Comparison of ENCODE assay signal across 15 mouse cellular contexts in the genomic region with DNA sequence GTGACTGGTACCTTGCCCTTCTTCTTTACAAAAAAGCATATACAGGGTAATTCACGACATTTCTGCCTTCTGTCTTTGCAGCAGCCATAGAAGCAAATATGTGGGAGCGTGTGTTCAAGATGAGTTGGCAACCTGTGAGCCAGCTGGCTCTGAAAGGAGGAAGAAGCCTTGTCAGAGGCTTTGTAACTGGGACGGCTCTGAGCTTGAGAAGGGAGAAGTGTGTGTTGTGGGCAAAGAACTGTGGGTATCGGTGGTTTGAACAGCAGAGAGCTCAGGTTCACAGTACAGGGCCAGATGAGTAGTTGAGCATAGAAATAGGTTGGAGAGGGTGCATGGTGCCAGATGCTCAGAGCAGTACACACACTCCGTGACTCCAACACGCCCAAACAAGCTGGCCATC. TPM values are rescaled to one million over a fixed set of nuclear protein-coding genes. Genes with fewer than 3 reads are reported as not detected.
DNase-seq lines count a peak whose midpoint lies in the region; TF ChIP-seq lines count a peak whose summit lies in the region.
"Had no signal": no experiment of that assay in that cellular context is flagged by ENCODE, and none has a peak within 500 bp of the region (broad histone marks: within the 10 kb centered on the region; RNA-seq: fewer than 3 reads in every experiment).

No protein-coding gene starts in this region.

- H3K4me1 ChIP-seq in olfactory bulb, adult 2 months (ENCODE audit: control insufficient read depth, insufficient read depth, low read length): peaks cover 12% of the 10 kb centered on the region

- no peak for TF ChIP-seq POLR2A in olfactory bulb, adult 2 months (IDR thresholded peaks at IDR 0.05; ENCODE audit: insufficient read depth, low read depth, low read length)

- H3K4me3 ChIP-seq in olfactory bulb, adult 2 months (ENCODE audit: insufficient read depth, low read depth, low read length): no peak overlapping the region
- H3K4me3 ChIP-seq: limb, embryonic 12.5 days; lung, embryonic 15.5 days had no signal

- TF ChIP-seq CTCF in olfactory bulb, adult 2 months (IDR thresholded peaks at IDR 0.05; ENCODE audit: insufficient read depth, low read depth, low read length): no peak

- WGBS in olfactory bulb, adult 2 months: 38% methylated on average over 6 of the region's 6 CpGs

- DNase-seq in cerebellum, postnatal 25 days: peak; percentile 54
- DNase-seq in cerebellum, postnatal 4 days (ENCODE audit: low spot score in 2 of 2): no peak
- peak; percentile 69 for DNase-seq in layer of hippocampus, adult 9-11 months
- no peak for DNase-seq in layer of hippocampus, adult 9-10 months (ENCODE audit: low spot score)
- DNase-seq in brain, adult 2 months (ENCODE audit: low read depth, low spot score): peak; percentile 90
- DNase-seq in adipocyte (ENCODE audit: low spot score): no peak
- no peak for DNase-seq in kidney, postnatal 14 days
- DNase-seq: adrenal gland, postnatal 36 days; gastrocnemius, postnatal 25 days; heart, postnatal 4 days; kidney, adult 9 months had no signal

- peak overlapping the region; percentile 10; the same call in 1 of the 2 replicates for H3K27ac ChIP-seq in olfactory bulb, adult 2 months (ENCODE audit: insufficient read depth, low read depth, low read length)
- H3K27ac ChIP-seq: limb, embryonic 12.5 days; lung, embryonic 15.5 days had no signal

RNA-seq across cellular contexts. Expression of a gene that starts 16.9 kb away (rescaled TPM):
- not detected in 2 replicates for polyA plus RNA-seq in olfactory bulb, adult 2 months (2012; ENCODE audit: insufficient read depth, insufficient read length, low replicate concordance, missing spikeins)

RNA-seq across cellular contexts. Expression of a gene that starts 17.0 kb away (rescaled TPM):
- not detected in 2 replicates for polyA plus RNA-seq in olfactory bulb, adult 2 months (2012; ENCODE audit: insufficient read depth, insufficient read length, low replicate concordance, missing spikeins)
- polyA plus RNA-seq: embryonic facial prominence, embryonic 11.5 days; limb, embryonic 12.5 days; lung, embryonic 15.5 days had no signal

RNA-seq across cellular contexts. Expression of a gene that starts 22.1 kb away (rescaled TPM):
- polyA plus RNA-seq in olfactory bulb, adult 2 months (2012; ENCODE audit: insufficient read depth, insufficient read length, low replicate concordance, missing spikeins): 232 TPM in 1 of 2 replicates, not detected in the other

RNA-seq across cellular contexts. Expression of a gene that starts 26.7 kb away (rescaled TPM):
- polyA plus RNA-seq in olfactory bulb, adult 2 months (2012; ENCODE audit: insufficient read depth, insufficient read length, low replicate concordance, missing spikeins): not detected in 2 replicates
- polyA plus RNA-seq: embryonic facial prominence, embryonic 11.5 days; limb, embryonic 12.5 days; lung, embryonic 15.5 days had no signal

RNA-seq across cellular contexts. Expression of a gene that starts 39.9 kb away (rescaled TPM):
- polyA plus RNA-seq in olfactory bulb, adult 2 months (2012; ENCODE audit: insufficient read depth, insufficient read length, low replicate concordance, missing spikeins): not detected in 2 replicates

Comparison
In these comparisons a context has a peak if more than half of its experiments do, and no peak if none do; other contexts are left out.
1. DNase-seq: peak in cerebellum, postnatal 25 days (2 of 2), layer of hippocampus, adult 9-11 months (single experiment) and brain, adult 2 months (single experiment); none in cerebellum, postnatal 4 days (0 of 2), layer of hippocampus, adult 9-10 months (single experiment), adipocyte (single experiment) and kidney, postnatal 14 days (single experiment).